ENCODE assay signal across 9 mouse cellular contexts in the genomic region with DNA sequence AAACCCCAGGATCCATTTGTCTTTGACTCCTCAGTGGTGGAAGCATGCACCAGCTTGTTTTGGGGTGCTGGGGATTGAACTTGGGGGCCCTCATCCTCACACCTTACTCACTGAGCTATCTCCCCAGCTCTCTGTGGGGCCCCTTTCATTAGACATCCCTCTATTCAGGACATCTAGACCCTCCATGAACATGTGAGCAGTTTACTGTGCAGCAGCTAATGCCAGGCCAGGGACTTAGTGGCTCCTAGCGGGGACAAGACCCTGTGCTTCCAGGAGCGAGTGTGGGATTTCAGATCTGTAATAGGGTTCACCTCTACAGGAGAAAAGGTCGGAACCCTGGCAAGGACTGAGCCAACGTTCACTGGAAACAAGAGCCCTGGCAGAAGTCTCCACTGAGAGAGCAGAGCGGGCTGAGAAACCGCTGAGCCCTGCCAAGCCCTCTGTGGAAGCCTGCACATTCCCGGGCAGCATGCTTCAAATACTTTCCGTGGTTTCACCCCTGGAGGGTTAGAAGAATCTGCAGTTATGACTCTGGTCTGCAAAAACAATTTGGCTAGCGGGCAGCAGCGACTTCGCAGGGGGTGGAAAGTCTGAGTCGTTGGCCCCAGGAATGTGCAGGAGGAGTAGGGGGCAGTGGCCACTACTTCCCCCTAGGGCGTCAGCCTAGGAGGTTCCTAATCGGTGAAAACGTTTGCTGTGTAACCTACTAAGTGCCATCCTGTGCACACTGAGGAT.
DNase-seq lines count a peak whose midpoint lies in the region; ATAC-seq and TF ChIP-seq lines count a peak whose summit lies in the region.
"Had no signal": no experiment of that assay in that cellular context is flagged by ENCODE, and none has a peak within 500 bp of the region (broad histone marks: within the 10 kb centered on the region; RNA-seq: fewer than 3 reads in every experiment).

No protein-coding gene starts in this region.

- peak; percentile 50; the same call in 1 of the 2 replicates for ATAC-seq in stomach, embryonic 15.5 days (ENCODE audit: insufficient read depth, low FRiP score, low read depth)

- H3K27me3 ChIP-seq in spleen, adult 2 months (ENCODE audit: control insufficient read depth, insufficient read depth, low read length) = no peaks in the 10 kb centered on the region
- H3K27me3 ChIP-seq in stomach, embryonic 15.5 days (replicated peaks) = no peaks in the 10 kb centered on the region

- no peak overlapping the region for H3K4me2 ChIP-seq in stomach, embryonic 15.5 days

- no peak overlapping the region for H3K4me3 ChIP-seq in spleen, adult 2 months (ENCODE audit: extremely low read depth, insufficient read depth, insufficient read length)
- no peak overlapping the region for H3K4me3 ChIP-seq in stomach, embryonic 15.5 days (replicated peaks)

- no peak overlapping the region for H3K9ac ChIP-seq in stomach, embryonic 15.5 days
- H3K9ac ChIP-seq: liver, embryonic 14.5 days had no signal

- H3K36me3 ChIP-seq in spleen, adult 2 months (ENCODE audit: control insufficient read depth, insufficient read depth, low read length) = no peaks in the 10 kb centered on the region
- no peaks in the 10 kb centered on the region for H3K36me3 ChIP-seq in stomach, embryonic 15.5 days

- no peaks in the 10 kb centered on the region for H3K9me3 ChIP-seq in stomach, embryonic 15.5 days

- no peak for TF ChIP-seq CTCF in spleen, adult 2 months (IDR thresholded peaks at IDR 0.05; ENCODE audit: extremely low read depth, insufficient read depth, insufficient read length, insufficient replicate concordance)

- no peaks in the 10 kb centered on the region for H3K4me1 ChIP-seq in spleen, adult 2 months (ENCODE audit: control insufficient read depth, insufficient read depth, insufficient read length)
- peaks cover 8% of the 10 kb centered on the region; the same call in 1 of the 2 replicates for H3K4me1 ChIP-seq in stomach, embryonic 15.5 days

- no peak for DNase-seq in spleen, adult 2 months (ENCODE audit: low read depth in 1 of 2, low spot score in 2 of 2)
- no peak for DNase-seq in spleen, postnatal 36 days (ENCODE audit: low spot score in 2 of 2)
- peak; percentile 66 for DNase-seq in heart, adult 8-10 months (ENCODE audit: low spot score)
- peak; percentile 79 to 91 for DNase-seq in kidney, postnatal 25 days
- no peak for DNase-seq in frontal cortex, adult 2 months (ENCODE audit: extremely low spot score in 1 of 2, low spot score in 1 of 2)
- no peak for DNase-seq in right cerebral cortex, adult 18-20 months
- no peak for DNase-seq in thymus, postnatal 36 days

- WGBS in spleen, adult 2 months = 53% methylated on average over 15 of the region's 15 CpGs
- 27% methylated on average over 15 of the region's 15 CpGs for WGBS in stomach, embryonic 15.5 days

- TF ChIP-seq POLR2A in spleen, adult 2 months (IDR thresholded peaks at IDR 0.05; ENCODE audit: low read depth, low read length) = no peak

- peak overlapping the region; percentile 28; the same call in 1 of the 2 replicates for H3K27ac ChIP-seq in spleen, adult 2 months (ENCODE audit: insufficient read depth, low read length)
- peak overlapping the region; percentile 37; the same call in 1 of the 2 replicates for H3K27ac ChIP-seq in stomach, embryonic 15.5 days
- H3K27ac ChIP-seq: liver, embryonic 14.5 days had no signal

Comparison
In these comparisons a context has a peak if more than half of its experiments do, and no peak if none do; other contexts are left out.
1. DNase-seq: peak in heart, adult 8-10 months (single experiment) and kidney, postnatal 25 days (2 of 2); none in spleen, adult 2 months (0 of 2), spleen, postnatal 36 days (0 of 2), frontal cortex, adult 2 months (0 of 2), right cerebral cortex, adult 18-20 months (single experiment) and thymus, postnatal 36 days (0 of 2).